Mouse (Mus musculus) megakaryocyte, embryonic 14.5 days (primary cell): ENCODE data around the gene Zfp536.

ENCODE experiments used
- FLI1 ChIP-seq: IDR thresholded peaks from 2 replicates; pipeline ENCODE4 v1.6.1; 2012; ENCODE audit warnings: low read length, inconsistent platforms, mixed read lengths
- GATA1 ChIP-seq: IDR thresholded peaks from 3 replicates; pipeline ENCODE4 v1.6.1; 2012; ENCODE audit warnings: mixed read lengths, low read length, inconsistent platforms, borderline replicate concordance

DNA sequence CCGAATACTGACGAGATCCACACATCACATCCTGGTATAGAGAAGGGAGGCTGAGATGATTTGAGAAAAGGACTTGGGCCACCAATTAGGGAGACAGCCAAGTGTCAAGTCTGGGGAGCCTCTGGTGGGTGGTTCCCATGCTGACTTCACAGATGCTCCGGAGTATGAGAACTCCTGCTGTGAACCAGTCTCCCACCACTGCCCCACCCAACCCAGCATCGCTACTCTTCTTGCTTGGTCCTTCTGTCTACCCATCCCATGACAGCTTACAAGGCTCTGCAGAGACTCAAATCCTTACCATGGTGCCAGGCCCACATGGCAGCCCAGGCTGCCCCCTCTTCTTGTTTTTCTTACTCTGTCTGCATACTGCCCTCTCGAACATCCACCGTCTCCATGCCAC, 165.5 kb downstream of the Zfp536 start:
- TF ChIP-seq GATA1 (no peak), FLI1 (no peak)
